Mouse (Mus musculus) midbrain, embryonic 16.5 days (tissue): ENCODE measurements around the gene Abcc8. TPM values are rescaled to one million over a fixed set of nuclear protein-coding genes. Genes with fewer than 3 reads are reported as not detected.
"Not testable (repeated sequence)": the region's sequence is repeated elsewhere in the genome, so short reads cannot be mapped to it uniquely, and the experiment has no call there.

ENCODE experiments used
- ATAC-seq: fragments of 200-750 bp; cut with Nextera tagmentation; 2 replicates; pipeline ENCODE4 v1.8.0; 2017; ENCODE audit warnings: moderate TSS enrichment
- H3K27ac ChIP-seq: fragments of 300-500 bp; sonication (generic); 2 replicates; pipeline ENCODE4 v1.5.1; 2014; ENCODE audit warnings: mild to moderate bottlenecking, low read length, mixed read lengths
- H3K27me3 ChIP-seq: fragments of 300-500 bp; sonication (generic); 2 replicates; pipeline ENCODE4 v1.6.1; 2014; ENCODE audit warnings: low read depth, low read length, mixed read lengths; ENCODE audit not compliant: control insufficient read depth, insufficient read depth
- H3K36me3 ChIP-seq: fragments of 300-500 bp; sonication (generic); 2 replicates; pipeline ENCODE4 v1.6.1; 2014; ENCODE audit warnings: mild to moderate bottlenecking, low read length, moderate library complexity, mixed read lengths; ENCODE audit not compliant: control insufficient read depth, insufficient read depth
- H3K4me1 ChIP-seq: fragments of 300-500 bp; sonication (generic); 2 replicates; pipeline ENCODE4 v1.6.1; 2014; ENCODE audit warnings: mild to moderate bottlenecking, low read length, mixed read lengths; ENCODE audit not compliant: control insufficient read depth, insufficient read depth
- H3K4me2 ChIP-seq: fragments of 300-500 bp; sonication (generic); 2 replicates; pipeline ENCODE4 v1.6.1; 2014; ENCODE audit warnings: mild to moderate bottlenecking, low read length, mixed read lengths
- H3K4me3 ChIP-seq: fragments of 300-500 bp; sonication (generic); 2 replicates; pipeline ENCODE4 v1.5.1; 2014; ENCODE audit warnings: low read depth, mild to moderate bottlenecking, low read length, moderate library complexity, mixed read lengths
- H3K9ac ChIP-seq: fragments of 300-500 bp; sonication (generic); 2 replicates; pipeline ENCODE4 v1.6.1; 2014; ENCODE audit warnings: low read depth, low read length, mixed read lengths
- H3K9me3 ChIP-seq: fragments of 300-500 bp; sonication (generic); replicated peaks from 2 replicates; pipeline ENCODE4 v1.6.1; 2014; ENCODE audit warnings: mild to moderate bottlenecking, low read length, mixed read lengths; ENCODE audit not compliant: control insufficient read depth, poor library complexity, severe bottlenecking
- WGBS: fragments of 180-500 bp; shearing (Covaris S2); extraction: QIAGEN DNeasy Blood & Tissue Kit; methylation state at CpG from one replicate; pipeline ENCODE4 v1.1.7; 2014; 5-methylcytosine and 5-hydroxymethylcytosine counted together
- polyA plus RNA-seq: library from polyadenylated mRNA; unstranded; fragments of >200 nt; fragmentation: Nextera tagmentation; extraction: Ambion mirVana; gene quantifications from 2 replicates; pipeline ENCODE4 v1.2.1, GENCODE M21; 2015

Gene Abcc8
- polyA plus RNA-seq, 1 experiment from 2014 or later, result 9.6 TPM

DNA sequence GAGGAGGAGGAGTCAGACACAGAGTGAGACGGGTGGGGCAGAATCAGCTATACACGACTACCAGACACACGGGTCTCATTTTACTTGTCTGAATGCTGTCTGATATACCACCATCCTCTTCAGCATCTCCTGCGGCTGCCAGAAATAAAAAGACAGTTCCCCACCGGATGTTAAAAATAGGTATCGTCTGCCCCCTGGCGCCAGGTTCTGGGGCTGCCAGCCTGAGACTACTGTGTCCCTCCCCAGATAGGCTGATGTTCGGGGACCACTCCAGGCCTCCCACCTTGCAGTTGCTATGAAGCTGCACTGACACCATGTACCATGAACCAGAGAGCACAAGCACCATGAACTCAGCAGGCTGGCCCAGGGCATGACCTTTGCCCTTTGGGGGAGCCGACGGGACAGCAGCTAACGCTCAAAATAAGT, 24.2 kb upstream of the Abcc8 start:
- H3K4me1 ChIP-seq, result peaks cover 6% of the 10 kb centered on the region; the same call in 1 of the 2 replicates
- peak; percentile 36; the same call in 1 of the 2 replicates for ATAC-seq
- no peaks in the 10 kb centered on the region for H3K36me3 ChIP-seq
- WGBS, result 43% methylated on average over 11 of the region's 11 CpGs
- H3K9me3 ChIP-seq, result no peaks in the 10 kb centered on the region
- H3K9ac ChIP-seq, result no peak overlapping the region
- no peak overlapping the region for H3K4me3 ChIP-seq
- no peak overlapping the region for H3K27ac ChIP-seq
- H3K27me3 ChIP-seq, result no peaks in the 10 kb centered on the region
- H3K4me2 ChIP-seq, result no peak overlapping the region

- Histone ChIP-seq H3K27me3 (no peaks in the 10 kb centered on the region), H3K27ac (no peak overlapping the region), H3K9ac (0 out of 2 replicates have a peak overlapping the region, but pooled peaks have one; percentile 14), H3K36me3 (no peaks in the 10 kb centered on the region), H3K4me2 (peak overlapping the region; percentile 18; the same call in 1 of the 2 replicates), H3K9me3 (no peaks in the 10 kb centered on the region), H3K4me3 (no peak overlapping the region), H3K4me1 (peaks cover 6% of the 10 kb centered on the region; the same call in 1 of the 2 replicates)
- 11% methylated on average over 14 of the region's 14 CpGs for WGBS
- no peak for ATAC-seq
These were observed 21.8 kb upstream of the Abcc8 start for GRCm38 (mm10) chr7:46201649-46202048.

DNA sequence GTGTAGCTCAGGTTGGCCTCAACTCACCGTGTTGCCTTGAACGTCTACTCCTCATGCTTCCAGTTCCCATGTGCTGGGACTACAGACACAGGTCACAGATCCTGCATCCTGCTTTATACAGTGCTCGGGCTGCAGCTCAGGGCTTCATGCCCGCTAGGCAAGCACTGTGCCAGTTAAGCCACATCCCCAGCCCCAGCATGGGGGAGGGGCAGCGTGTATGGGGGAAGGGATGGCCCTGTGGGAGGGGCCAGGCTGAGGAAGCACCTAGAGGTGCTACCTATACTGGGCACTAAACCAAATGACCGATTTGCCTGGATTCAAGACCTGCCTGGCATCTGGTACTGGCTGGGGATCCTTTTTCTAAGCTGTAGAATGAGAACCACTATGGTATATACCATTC, 20.2 kb upstream of the Abcc8 start:
- no peak overlapping the region for H3K9ac ChIP-seq
- 63% methylated on average over 6 of the region's 6 CpGs for whole genome bisulfite sequencing
- no peak overlapping the region for H3K27ac ChIP-seq
- no peak for ATAC-seq
- no peak overlapping the region for H3K4me3 ChIP-seq
- H3K9me3 ChIP-seq, result no peaks in the 10 kb centered on the region
- no peak overlapping the region for H3K4me2 ChIP-seq
- H3K27me3 ChIP-seq, result no peaks in the 10 kb centered on the region
- H3K4me1 ChIP-seq, result peaks cover 6% of the 10 kb centered on the region; the same call in 1 of the 2 replicates
- no peaks in the 10 kb centered on the region for H3K36me3 ChIP-seq

DNA sequence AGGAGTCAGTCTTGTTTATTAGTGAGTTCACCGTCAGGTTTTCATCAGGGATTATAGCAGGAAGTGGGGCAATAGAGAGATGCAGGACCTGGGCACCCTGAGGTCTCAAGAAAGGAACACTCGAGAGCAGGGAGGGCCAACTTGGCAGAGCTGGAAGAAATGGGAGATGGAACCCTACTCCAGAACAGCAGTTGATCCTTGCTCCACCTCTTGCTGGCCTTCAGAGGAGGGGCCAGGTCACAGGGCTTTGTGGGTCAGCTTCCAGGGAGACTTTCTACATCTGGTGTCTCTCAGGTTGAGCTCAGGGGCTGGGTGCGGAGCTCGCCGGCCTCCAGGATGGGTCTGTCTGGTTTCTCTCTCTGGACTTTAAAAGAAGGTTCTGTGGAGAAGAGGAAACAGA, 15.5 kb upstream of the Abcc8 start:
- Histone ChIP-seq H3K4me2 (no peak overlapping the region), H3K9ac (no peak overlapping the region), H3K4me1 (no peaks in the 10 kb centered on the region), H3K27ac (no peak overlapping the region), H3K27me3 (no peaks in the 10 kb centered on the region), H3K4me3 (no peak overlapping the region), H3K36me3 (no peaks in the 10 kb centered on the region), H3K9me3 (no peaks in the 10 kb centered on the region)
- no peak for ATAC-seq
- WGBS, result 89% methylated on average over 5 of the region's 5 CpGs

- Histone ChIP-seq H3K4me2 (no peak overlapping the region), H3K9ac (no peak overlapping the region), H3K9me3 (no peaks in the 10 kb centered on the region), H3K4me3 (no peak overlapping the region), H3K36me3 (no peaks in the 10 kb centered on the region), H3K27ac (no peak overlapping the region), H3K27me3 (peaks cover 13% of the 10 kb centered on the region), H3K4me1 (peaks cover 4% of the 10 kb centered on the region; the same call in 1 of the 2 replicates)
- no peak for ATAC-seq
These were observed 4.4 kb upstream of the Abcc8 start for GRCm38 (mm10) chr7:46184232-46184631.

GRCm38 (mm10) chr7:46181590-46181989, 1.8 kb upstream of the Abcc8 start:
- Histone ChIP-seq H3K4me3 (no peak overlapping the region), H3K36me3 (no peaks in the 10 kb centered on the region), H3K9ac (no peak overlapping the region), H3K4me1 (peaks cover 7% of the 10 kb centered on the region; the same call in 1 of the 2 replicates), H3K9me3 (no peaks in the 10 kb centered on the region), H3K27ac (no peak overlapping the region), H3K4me2 (no peak overlapping the region), H3K27me3 (peaks cover 23% of the 10 kb centered on the region)
- ATAC-seq, result peak; percentile 67; the same call in 1 of the 2 replicates
- WGBS, result 0% methylated on average over 3 of the region's 3 CpGs

GRCm38 (mm10) chr7:46168980-46169379, 10.9 kb downstream of the Abcc8 start:
- WGBS, result 96% methylated on average over 1 of the region's 1 CpGs
- H3K4me1 ChIP-seq, H3K4me2 ChIP-seq, ATAC-seq, H3K9ac ChIP-seq, H3K9me3 ChIP-seq, H3K27me3 ChIP-seq, H3K4me3 ChIP-seq, H3K27ac ChIP-seq, H3K36me3 ChIP-seq: not testable (repeated sequence)

DNA sequence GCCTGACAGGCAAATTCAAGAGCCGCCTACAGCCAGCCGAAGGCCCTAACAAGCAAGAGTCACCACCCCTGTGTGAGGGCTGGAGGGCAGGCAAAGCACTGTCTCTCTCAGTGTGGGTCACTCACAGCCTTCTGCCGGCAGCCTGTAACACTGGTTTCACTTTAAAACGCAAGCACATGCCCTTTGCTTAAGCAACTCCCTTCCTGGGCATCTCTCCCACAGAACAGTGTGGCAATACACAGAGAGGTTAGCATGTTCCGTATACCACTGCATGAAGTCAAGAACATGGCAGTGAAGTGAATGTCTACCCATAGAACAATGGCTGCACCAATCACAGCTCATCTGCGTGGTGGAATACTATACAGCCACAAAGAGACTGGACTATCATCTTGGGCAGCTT, 11.4 kb downstream of the Abcc8 start:
- no peaks in the 10 kb centered on the region for H3K4me1 ChIP-seq
- H3K36me3 ChIP-seq, result peaks cover 4% of the 10 kb centered on the region; the same call in 1 of the 2 replicates
- no peak overlapping the region for H3K4me2 ChIP-seq
- H3K27me3 ChIP-seq, result no peaks in the 10 kb centered on the region
- H3K9me3 ChIP-seq, result no peaks in the 10 kb centered on the region
- ATAC-seq, result no peak
- WGBS, result 93% methylated on average over 6 of the region's 6 CpGs
- no peak overlapping the region for H3K9ac ChIP-seq
- no peak overlapping the region for H3K4me3 ChIP-seq
- no peak overlapping the region for H3K27ac ChIP-seq

DNA sequence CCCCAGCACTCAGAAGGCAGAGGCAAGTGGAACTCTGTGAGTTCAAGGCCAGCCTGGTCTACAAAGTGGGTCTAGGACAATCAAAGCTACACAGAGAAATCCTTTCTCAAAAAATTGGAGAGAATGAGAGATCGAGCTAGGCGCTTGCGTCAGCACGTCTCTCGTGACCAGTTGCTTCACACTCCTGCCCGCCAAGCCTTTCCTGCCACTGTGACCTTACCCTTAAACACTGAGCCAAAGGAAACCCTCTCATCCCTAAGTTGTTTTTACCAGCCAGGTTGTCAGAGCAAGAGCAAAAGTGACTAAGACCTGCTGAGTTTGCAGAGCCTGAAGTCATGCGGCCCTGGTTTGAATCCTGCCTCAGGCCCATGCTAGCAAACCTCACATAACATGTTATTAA, 11.9 kb downstream of the Abcc8 start:
- WGBS, result 94% methylated on average over 7 of the region's 7 CpGs
- no peak overlapping the region for H3K9ac ChIP-seq
- no peak for ATAC-seq
- H3K36me3 ChIP-seq, result peaks cover 4% of the 10 kb centered on the region; the same call in 1 of the 2 replicates
- no peaks in the 10 kb centered on the region for H3K9me3 ChIP-seq
- H3K27me3 ChIP-seq, result no peaks in the 10 kb centered on the region
- no peak overlapping the region for H3K27ac ChIP-seq
- no peak overlapping the region for H3K4me2 ChIP-seq
- no peak overlapping the region for H3K4me3 ChIP-seq
- H3K4me1 ChIP-seq, result no peaks in the 10 kb centered on the region
